Mouse (Mus musculus): Measurements from ENCODE around the gene Psmg3.

Psmg3 gene

DNA sequence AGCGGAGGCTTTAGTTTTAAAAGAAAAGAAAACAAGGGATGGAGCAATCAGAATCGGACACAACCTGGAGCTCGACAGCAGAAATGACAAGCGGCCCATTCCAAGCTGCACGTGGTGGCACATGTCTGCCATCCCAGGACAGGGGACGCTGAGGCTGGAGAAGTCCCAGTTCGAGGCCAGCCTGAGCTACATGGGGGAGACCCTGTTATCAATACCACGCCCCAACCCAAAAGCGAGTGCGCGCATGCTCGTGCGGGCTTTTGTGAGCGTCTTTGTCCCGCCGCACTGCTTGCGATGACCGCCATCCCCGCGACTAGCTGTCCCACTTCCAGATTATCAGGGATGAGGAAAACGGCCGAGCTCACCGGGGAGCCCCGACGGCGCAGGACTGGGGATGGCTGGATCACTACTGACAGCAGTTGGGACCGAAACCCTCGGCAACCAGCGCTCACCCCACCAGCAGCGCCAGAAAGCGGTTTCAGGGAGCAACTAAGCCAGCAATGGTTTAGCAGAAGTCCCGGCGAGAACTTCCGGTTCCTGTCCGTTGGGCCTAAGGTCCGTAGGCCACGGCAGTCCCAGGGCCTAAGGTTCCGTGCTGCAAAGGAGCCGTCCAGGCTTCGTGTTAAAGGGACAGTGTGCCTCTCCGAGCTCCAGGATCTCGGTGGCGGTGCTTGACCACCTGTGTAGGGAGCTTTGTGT lies at the start of gene Psmg3, which contains the start of gene Gm26938:
Gene Psmg3 (minus strand): TSS at position 529 of the 699 bp plus-strand sequence.
Gene Gm26938 (minus strand): TSS at position 51 of the 699 bp plus-strand sequence.
- DNase-seq (ENCODE audit: low spot score): peak; percentile 95

DNA sequence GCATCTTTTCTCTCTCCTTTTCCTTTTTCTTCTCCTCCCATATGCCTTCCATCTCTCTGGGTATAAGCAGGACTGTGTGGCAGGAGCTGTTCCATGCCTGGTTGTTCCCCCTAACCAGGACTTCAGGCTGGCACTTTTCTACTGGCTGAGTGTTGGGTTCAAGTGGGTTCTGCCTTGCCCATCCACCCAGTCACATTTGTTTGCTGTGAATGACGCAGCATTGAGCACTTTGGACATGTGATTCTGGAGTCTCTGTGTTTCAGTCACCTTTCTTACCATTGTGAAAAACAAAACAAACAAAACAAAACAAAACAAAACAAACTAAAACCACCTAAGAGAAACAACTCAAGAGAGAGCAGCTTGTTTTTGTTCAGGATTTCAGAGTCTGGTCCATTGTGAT lies 44.8 kb upstream of the Psmg3 start:
- no peak for DNase-seq (ENCODE audit: low spot score)

DNA sequence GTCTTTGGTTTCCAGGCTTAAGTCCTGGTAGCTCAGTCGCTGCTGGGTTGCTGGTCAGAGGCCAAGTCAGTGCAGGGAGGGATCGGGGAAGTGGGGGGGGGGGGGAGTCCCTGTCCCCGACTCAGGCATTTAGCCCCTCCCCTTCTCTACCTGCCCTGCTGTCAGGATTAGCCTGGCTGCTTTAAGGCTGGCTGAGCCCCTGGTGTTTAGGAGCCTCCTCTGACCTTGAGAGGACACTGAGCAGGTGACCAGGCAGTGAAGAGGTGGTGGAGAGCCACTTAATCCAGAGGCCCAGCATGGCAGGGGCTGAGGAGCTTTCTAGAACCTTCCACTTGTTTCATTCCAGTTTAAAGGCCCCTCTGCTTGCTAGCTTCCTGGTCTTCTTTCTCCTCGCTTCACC lies 44.2 kb upstream of the Psmg3 start:
- no peak for DNase-seq (ENCODE audit: low spot score)

DNA sequence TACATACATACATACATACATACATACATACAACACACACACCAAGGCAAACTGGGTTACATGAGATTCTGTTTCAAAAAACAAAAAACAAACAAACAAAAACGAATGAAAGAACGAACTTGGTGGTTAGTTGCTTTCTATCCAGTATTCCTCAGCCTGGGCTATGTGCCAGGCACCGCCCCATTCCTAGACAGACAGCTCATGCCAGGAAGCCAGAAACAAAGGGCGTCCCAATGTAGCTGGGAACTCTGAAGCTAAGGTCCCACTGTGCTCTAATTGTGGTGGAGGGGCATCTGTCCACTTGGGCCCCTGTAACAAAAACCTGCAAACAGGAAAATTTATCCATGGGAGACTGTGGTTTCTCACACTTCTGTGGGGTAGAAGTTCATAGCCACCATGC lies 36.1 kb upstream of the Psmg3 start:
- no peak for DNase-seq (ENCODE audit: low spot score)

DNA sequence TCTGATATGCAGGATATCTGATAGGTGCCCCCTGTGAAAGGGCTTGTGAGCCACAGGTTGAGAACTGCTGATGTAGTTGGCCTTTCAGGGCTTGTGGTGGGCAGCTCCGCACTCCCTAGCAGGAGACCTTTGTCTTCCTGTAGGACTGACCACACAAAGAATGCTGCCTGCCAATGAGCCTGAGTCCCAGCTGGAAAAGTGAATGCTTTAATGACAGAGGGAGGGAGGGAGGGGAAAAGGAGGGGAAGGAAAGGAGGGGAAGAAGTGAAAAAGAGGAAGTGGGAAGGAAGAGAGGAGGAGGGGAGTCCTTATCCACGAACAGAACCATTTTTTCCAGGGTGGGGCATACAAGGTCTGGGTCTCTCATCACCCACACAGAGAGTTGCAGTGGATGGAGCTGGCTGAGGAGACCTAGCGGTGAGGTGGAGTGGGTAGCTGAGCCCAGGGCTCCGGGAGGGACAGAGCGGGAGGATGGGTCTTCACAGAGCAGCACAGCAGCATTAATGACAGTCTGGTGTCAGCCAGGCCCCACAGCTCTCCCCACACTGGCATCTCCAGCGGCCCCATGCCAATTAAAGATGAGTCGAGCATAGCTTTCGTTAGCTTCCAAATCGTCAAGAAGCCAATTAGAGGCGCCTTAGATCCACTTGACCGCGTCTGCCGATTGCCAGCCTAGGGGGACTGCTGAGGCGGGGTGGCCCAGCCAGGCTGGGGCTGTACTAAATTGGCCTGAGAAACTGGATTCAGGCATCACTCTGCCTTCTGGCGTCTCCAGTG lies 33.8 kb upstream of the Psmg3 start:
- DNase-seq (ENCODE audit: low spot score): peak; percentile 24

DNA sequence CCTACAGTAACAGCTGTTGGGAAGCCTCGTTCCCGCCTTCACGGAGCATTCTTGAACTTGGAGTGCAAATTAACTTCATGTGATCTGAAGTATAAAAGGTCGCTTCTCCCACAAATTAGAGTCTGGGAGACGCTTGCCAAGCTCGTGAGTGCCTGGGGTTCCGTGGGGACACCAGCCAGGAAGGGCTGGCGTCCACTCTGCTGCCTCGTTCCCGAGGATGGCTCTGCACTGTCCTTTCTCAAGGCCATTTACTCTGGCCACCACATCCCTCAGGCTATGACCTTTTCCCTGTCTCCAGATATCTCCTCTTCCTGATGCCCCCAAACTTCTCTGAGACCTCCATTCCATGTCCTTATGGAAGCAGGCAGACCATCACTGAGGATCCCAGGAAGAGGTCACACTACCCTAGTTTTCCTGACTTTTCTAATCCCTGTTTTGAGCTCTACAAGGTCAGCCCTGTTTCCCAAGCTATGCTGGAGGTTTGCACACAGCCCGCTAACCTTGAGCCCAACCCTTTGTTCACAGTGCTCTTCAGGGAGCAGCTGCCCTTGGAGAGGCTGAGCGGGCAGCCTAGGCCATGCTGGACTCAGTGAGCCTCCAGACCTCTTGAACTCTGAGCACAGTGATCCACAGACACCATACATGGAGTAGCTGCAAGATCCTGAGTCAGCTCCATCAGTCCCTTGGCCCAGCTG lies 23.1 kb upstream of the Psmg3 start:
- DNase-seq (ENCODE audit: low spot score): no peak

DNA sequence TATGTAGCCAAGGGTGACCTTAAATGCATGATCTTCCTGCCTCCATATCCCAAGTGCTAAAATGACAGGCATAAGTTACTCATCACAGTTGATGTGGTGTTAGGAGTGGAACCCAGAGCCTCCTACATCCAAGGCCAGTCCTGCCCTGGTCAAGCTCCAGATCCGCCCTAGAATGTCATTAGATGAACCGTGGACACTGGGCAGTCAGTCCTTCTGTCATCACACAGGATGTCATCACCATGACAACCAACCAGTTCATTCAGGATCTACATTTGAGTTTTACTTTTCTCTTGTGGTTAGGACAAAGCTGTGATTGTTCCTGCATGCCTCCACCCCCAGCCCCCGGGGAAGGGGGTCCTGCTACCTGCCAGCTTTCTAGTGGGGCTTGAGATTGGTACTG lies 12.5 kb upstream of the Psmg3 start:
- peak; percentile 53 for DNase-seq (ENCODE audit: low spot score)

DNA sequence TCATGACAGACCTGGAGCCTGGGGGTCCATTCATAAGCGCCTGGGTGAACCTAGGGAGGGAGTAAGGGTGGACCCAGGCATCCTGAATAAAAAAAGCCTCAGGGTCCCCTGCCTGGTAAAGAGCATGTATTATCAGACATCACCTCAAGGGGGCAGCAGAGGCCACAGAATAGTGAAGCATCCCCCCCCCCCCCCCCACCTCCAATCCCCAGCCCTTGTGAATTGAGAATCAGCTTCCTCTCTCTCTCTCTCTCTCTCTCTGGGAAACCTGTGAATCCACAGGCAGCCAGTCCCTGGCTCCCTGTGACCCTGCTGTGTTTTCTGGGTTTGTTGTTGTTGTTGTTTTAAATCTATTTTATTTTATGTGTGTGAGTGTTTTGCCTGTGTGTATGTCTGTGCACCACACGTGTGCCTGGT lies 11.8 kb upstream of the Psmg3 start:
- DNase-seq (ENCODE audit: low spot score): peak; percentile 84

DNA sequence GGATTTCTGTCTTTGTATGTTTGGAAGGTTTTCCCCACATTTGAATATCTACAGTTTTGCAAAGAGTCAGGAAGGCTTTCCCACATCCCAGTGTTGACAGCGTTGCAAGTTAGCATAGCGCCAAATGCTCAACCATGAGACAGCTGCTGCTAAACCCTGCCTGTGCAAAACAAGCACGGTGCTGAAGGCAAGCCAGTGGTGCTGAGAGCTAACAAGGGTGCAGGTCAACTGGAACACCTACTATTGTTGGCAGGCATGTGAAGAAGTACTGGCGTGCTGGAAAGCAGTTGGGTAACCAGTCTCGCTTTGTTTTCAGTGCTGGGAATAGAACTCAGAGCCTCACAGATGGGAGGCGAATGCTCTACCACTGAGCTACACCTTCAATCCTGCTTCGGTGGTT lies 9.0 kb upstream of the Psmg3 start:
- DNase-seq (ENCODE audit: low spot score): no peak

DNA sequence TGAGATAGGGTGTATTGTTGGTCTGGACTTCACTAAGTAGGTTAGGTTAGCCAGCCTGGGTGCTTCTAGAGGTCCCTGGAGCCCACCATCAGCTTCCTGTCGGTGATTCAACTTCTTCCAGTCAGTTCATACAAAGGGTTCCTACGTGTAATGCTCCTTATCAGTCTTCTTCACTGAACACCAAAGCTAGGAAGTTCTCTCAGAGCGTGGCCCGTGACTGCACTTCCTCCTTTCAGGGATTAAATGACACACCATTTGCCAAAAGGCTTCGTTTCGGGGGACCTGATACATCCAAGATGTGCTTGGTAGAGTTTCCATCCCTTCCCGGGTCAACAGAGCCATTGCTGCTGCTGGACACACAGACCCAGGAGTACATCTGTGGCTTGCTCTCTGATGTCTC lies 5.4 kb upstream of the Psmg3 start:
- DNase-seq (ENCODE audit: low spot score): no peak

DNA sequence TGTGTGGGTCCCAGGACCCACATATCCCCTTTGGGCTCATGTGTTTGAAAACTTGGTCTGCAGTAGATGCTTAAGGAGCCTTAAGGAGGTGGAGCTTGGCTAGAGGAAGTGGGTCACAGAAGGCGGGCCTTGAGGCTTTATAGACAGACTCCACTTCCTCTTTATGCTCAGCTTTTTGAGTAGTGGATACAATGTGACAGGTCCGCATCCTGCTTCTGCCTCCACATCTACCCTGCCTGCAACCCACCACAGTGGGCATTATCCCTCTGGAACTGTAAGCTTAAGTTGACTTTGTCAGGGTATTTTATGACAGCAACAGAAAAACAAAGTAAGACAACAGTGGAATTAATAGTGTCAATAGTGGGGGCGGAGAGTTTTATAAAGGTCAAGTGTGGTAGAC lies 4.0 kb upstream of the Psmg3 start:
- DNase-seq (ENCODE audit: low spot score): no peak

DNA sequence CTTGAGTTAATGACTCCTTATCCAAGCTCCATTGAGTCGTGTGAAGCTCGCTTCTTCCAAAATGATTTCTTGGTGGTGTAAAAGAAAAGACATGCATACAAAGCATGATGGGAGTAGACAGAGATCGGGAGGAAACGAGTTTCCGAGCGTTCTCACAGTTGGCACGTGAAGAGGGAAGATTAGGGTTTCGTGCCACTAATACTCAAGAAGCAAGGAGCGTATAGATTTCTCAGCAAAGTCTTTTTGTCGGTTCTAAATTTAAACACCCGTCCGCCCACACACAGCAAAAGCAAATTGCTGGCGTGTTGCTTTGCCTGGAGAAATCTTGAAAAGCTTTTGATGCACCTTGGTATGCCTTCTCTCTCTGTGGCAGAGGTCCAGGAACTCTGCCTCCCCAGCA lies 2.7 kb upstream of the Psmg3 start:
- no peak for DNase-seq (ENCODE audit: low spot score)

DNA sequence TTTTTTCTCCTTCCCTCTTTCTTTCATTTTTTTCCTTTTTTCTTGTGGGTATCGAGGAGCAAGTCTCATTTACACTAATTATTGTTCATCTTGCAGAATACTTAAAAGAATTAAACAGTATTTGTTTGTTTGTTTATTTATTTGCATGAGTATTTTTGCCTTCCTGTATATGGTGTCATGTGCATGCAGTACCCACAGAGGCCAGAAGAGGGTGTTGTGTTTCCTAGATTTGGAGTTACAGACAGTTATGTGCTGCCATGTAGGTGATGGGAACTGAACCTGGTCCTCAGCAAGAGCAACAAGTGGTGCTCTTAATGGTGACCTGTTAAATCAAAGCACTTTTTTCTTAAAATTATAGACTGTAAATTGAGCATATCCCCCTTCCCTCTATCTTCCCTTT lies 908 bp upstream of the Psmg3 start:
- no peak for DNase-seq (ENCODE audit: low spot score)

DNA sequence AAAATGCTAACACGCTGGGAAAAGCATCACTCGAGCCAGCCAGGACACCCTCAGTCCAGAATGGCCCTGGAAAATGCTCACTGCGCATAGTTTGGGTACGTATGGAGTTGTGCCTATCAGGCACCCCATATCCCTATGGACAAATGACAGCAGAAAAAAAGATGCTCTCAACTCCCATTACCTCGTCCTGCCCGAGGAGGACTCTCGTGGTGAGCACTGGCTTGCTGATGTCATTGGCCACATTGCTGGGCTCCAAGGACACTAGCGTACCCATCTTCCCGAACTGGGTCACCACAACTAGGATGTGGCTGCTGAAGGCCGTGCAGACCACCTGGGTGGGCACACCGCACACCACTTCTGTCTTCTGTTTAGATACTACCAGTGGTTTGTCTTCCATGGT lies 738 bp downstream of the Psmg3 start:
- no peak for DNase-seq (ENCODE audit: low spot score)

DNA sequence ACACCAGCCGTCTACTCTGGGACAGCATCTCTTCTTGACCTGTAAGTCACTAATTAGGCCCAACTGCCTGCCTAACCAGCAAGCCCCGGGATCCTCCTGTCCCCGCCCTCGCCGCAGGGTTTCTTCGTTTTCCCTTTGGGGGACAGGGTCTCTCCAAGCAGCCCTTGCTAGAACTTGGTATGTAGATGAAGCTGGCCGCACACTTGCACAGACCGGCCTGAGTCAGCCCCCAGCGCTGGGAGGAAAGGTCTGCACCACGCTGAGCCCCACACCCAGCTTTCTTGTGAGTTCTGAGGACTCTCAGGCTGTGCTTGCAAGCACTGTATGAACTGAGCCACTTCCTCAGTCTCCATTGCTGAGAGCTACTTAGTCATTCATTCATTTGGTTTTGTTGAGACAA lies 2.2 kb downstream of the Psmg3 start:
- DNase-seq (ENCODE audit: low spot score): no peak

DNA sequence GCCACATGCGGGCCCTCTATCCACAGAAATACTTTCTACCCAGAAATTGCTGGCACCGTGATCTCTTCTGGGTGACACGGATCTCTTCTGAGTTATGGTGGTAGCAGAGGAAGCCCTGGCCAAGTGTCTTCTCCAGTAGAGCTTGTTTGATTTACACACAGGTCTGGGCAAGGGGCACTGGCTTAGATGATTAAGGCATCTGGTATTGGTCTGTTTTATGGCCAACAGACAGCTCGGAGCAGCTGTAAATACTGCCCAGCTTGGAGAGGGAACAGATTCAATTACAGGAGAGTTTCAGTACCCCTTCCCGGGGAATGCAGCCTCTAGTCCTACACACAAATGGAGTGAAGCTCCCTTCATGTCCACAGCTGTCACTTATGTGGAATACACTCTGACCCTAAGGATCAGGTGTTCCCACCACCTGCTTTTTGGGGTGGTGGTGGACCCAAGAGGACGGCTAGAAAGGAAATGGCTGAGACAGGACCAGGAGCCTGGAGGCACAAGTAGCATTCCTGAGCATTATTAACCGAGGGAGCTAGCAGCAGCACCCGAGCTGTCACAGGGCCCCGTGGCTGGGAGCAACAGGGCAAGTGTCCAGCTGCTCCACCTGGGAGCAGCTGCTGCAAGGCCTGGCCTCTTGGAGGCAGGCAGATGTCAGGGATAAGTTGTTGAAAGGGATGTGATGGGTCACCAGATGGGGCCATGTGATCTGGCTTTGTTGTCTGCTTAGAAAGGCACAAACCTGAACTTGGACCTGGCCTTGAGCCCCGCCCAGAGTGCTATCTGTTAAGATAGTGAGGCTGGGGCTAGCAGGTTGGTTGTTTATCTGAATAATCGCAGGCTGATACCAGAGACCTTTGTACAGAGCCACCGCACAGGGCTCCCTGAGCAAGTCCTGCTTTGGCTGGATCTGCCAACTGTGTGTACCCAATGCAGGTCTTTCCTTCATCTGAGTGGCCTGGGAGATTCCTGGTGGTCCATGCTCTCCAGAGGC lies 4.9 kb downstream of the Psmg3 start:
- no peak for DNase-seq (ENCODE audit: low spot score)

DNA sequence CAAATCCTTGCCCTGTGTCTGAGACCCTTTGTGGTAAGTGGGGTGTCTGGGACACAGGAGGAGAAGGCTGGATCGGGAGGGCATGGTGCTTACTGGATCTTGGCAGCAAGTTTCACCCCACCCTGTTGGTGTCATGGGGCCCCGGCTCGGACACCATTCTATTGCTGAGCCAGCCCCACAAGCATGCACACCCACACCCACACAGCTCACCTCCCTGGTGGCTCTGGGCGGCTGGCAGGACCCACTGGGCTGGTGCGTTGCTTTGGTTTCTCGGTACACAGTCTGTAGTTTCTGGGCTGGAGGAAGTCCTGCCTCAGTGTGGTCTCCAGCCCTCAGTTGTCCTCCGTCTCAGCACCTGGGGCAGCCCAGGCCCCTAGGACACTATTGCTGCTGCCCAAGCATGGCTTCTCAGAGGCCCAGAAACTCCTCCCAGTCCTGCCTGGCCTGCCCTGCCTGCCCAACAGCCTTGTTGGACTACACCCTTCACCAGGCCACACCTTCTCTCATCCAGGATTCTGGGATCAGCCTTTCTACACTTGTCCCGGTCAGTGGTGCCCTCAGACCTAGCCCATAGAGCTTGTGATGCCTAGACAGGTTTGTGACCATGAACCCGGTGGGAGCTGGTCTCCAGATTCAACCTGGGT lies 7.0 kb downstream of the Psmg3 start, which contains the start of gene Tmem184a:
Gene Tmem184a (minus strand): TSS at position 380 of the 644 bp plus-strand sequence.
- no peak for DNase-seq (ENCODE audit: low spot score)

DNA sequence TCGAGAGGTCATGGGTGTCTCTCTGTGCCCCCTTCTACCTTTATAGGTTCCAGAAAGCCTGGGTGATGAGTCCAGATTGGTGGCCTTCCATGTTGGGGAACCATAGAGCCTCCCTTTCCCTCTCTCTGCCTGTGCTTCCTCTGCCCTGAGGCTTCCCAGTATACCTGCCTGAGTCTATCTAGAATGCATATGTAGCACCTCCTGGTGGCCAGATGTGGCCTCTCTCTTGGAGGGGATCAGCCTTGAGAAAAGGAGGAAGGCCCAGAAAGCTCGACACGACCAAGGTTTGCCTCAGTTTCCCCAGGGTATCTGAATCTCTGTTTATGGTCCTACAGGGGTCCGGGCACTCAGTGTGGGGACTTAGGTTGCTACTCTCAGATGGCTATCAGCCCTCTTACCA lies 7.9 kb downstream of the Psmg3 start:
- peak; percentile 62 for DNase-seq (ENCODE audit: low spot score)

DNA sequence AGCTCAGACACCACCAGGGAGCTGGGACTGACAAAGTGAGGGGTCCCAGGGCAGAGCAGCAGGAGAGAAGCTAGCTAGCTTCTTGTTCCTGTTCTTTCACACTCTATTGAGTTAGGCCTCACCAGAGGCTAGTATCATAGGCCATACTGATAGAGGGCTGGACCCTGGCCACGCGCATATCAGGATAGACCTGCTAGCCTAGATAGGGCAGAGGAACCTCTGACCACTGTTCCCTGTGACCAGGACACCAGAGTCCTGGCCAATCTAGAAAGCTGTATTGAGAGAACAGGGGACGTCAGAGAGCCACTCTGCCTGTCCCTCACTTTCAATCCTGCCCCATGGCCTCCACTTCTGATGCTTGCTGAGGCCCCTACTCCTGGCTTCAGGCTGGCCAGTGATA lies 8.6 kb downstream of the Psmg3 start:
- no peak for DNase-seq (ENCODE audit: low spot score)

DNA sequence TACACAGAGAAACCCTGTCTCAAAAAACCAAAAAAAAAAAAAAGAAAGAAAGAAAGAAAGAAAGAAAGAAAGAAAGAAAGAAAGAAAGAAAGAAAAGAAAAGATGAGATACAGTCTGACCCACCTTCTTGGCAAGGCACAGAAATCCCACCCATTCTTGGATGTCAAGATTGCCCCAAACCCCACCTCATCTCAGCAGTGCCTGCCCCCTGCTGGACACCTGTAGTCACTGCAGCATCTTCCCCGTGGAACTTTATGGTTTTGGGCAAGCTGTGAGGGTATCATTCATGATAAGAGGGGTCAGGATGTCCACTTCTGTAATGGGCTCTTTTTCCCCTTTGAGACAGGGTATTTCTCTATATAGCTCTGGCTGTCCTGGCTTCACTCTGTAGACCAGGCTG lies 9.4 kb downstream of the Psmg3 start:
- DNase-seq (ENCODE audit: low spot score): no peak

DNA sequence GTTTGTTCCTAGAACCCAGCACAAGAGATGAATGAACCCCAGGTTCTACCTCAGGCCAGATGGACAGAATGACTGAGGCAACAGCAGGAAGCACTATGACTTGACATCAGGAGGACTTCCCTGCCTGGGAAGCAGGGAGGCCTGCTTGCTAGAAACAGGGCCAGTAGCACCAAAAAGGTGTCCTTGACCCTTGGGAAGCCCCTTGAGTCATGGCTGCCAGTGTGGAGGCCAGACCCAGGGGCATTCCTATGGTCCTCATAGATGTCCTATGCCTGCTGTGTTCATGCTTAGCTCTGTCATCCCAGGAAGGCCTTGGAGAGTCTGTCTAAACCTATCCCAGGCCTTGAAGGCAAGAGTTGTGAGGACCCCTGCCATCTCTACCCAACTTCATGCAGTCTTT lies 10.2 kb downstream of the Psmg3 start:
- DNase-seq (ENCODE audit: low spot score): no peak

All from embryo, embryonic 10 days (tissue).